Mouse (Mus musculus) retina, postnatal 7 days (tissue): ENCODE results near the gene Reep1.
"Not testable (repeated sequence)": the region's sequence is repeated elsewhere in the genome, so short reads cannot be mapped to it uniquely, and the experiment has no call there.

Source experiments
- DNase-seq: peaks from one replicate; pipeline ENCODE4 v3.0.0-alpha.2; 2012; ENCODE audit warnings: low read depth, low spot score

The Reep1 gene

DNA sequence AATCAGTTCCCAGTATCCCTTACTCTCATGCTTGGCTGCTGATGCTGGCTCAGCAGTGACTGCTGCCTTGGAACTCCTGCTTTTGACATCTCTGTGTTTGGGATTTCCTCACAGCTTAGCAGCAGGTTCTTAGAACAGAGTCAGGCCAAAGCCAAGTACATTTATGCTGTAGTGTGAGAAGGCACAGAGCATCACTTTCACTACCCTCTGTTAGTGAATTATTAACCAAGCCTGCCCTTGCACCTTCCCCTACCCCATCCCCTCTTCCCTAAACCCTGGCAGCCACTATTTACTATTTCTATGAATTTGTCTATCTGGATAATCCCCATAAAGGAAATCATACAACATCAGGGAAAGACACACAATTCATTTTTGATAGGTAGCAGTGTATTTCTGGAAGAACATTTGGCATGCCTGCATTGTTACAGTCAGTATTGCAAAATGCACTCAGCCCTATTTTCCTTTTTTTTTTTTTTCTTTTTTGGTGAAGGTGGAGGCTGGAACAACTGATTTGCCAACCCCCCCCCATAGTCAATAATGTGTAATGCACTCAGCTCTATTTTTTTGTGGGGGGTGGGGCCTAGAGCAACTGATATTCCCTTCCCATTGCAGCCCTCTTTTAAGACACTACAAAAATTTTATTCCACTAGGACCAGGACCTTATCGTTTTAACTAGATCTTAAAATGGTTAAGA lies 133.4 kb downstream of the Reep1 start:
- no peak for DNase-seq

DNA sequence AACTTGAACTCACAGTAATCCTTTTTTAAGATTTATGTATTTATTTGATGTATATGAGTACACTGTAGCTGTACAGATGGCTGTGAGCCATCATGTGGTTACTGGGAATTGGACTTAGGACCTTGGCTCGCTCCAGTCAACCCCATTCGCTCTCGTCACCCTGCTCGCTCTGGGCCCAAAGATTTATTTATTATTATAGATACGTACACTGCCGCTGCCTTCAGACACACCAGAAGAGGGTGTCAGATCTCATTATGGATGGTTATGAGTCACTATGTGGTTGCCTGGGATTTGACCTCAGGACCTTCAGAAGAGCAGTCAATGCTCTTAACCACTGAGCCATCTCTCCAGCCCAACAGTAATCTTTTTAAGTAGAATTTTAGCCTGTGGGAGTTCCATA lies 139.5 kb downstream of the Reep1 start:
- DNase-seq: not testable (repeated sequence)
